In genomic region chr1:121430183-121430937, GRCm38 (mm10) we compare ENCODE assay signal across 8 mouse cellular contexts. TPM values are rescaled to one million over a fixed set of nuclear protein-coding genes. Genes with fewer than 3 reads are reported as not detected.
DNase-seq lines count a peak whose midpoint lies in the region; ATAC-seq and TF ChIP-seq lines count a peak whose summit lies in the region.

No protein-coding gene starts in this region.

- 7% methylated on average over 6 of the region's 6 CpGs for WGBS in cerebellum, adult 2 months

- H3K27me3 ChIP-seq in cerebellum, adult 2 months (ENCODE audit: control insufficient read depth, insufficient read depth, low read length), result no peaks in the 10 kb centered on the region
- H3K27me3 ChIP-seq in myocyte (ENCODE audit: control insufficient read depth, insufficient read depth, insufficient read length), result no peaks in the 10 kb centered on the region

- no peak overlapping the region for H3K27ac ChIP-seq in cerebellum, adult 2 months (ENCODE audit: insufficient read depth, low read length)

- no peaks in the 10 kb centered on the region; the same call in none of the 2 replicates for H3K4me1 ChIP-seq in cerebellum, adult 2 months (ENCODE audit: control insufficient read depth, insufficient read depth, low read length)

- ATAC-seq in inflammation-experienced regulatory T-cells, adult 6 months, result peak; percentile 10
- ATAC-seq in megakaryocyte progenitor cell, adult 5-6 weeks (replicated peaks; ENCODE audit: poor library complexity), result no peak; the same call in 1 of the 2 replicates

- H3ac ChIP-seq in myocyte (ENCODE audit: control insufficient read depth, insufficient read length), result peak overlapping the region; percentile 7

- H3K4me2 ChIP-seq in myocyte (ENCODE audit: low read depth), result peak overlapping the region; percentile 93

- peaks cover 12% of the 10 kb centered on the region for H3K79me2 ChIP-seq in myocyte (ENCODE audit: control insufficient read depth, insufficient read depth)

- H3K4me3 ChIP-seq in cerebellum, adult 2 months (replicated peaks; ENCODE audit: insufficient read depth, low read depth, low read length), result peak overlapping the region; percentile 91
- peak overlapping the region; percentile 88 for H3K4me3 ChIP-seq in myocyte

- H3K36me3 ChIP-seq in myocyte (ENCODE audit: control insufficient read depth, insufficient read depth), result no peaks in the 10 kb centered on the region

- DNase-seq in cerebellum, adult 2 months, result peak in 1 of 2 experiments; percentile 20
- no peak for DNase-seq in cerebellum, postnatal 4 days (ENCODE audit: low spot score in 2 of 2)
- DNase-seq in Muller cell, postnatal 12 days (ENCODE audit: inconsistent ontology term), result peak; percentile 56
- DNase-seq in gastrocnemius, adult 8-10 months (ENCODE audit: low spot score in 2 of 2), result peak; percentile 29 to 38
- no peak for DNase-seq in T-cell, adult 2 months (ENCODE audit: low spot score)

- TF ChIP-seq POLR2A in cerebellum, adult 2 months (IDR thresholded peaks at IDR 0.05; ENCODE audit: borderline replicate concordance, insufficient read depth, low read length), result no peak
- no peak for TF ChIP-seq POLR2A in myocyte (IDR thresholded peaks at IDR 0.05; ENCODE audit: insufficient read length, low read depth)

- no peak for TF ChIP-seq CTCF in cerebellum, adult 2 months (IDR thresholded peaks at IDR 0.05; ENCODE audit: borderline replicate concordance, insufficient read depth, low read depth, low read length)

TF ChIP-seq in myocyte, 11 proteins besides CTCF, POLR2A, EP300 and RAD21:
- TF ChIP-seq TCF12 (IDR thresholded peaks at IDR 0.05; ENCODE audit: insufficient read depth, poor library complexity, severe bottlenecking) (no peak), REST (IDR thresholded peaks at IDR 0.05; ENCODE audit: insufficient read depth, insufficient read length) (peak; percentile 27)

RNA-seq across cellular contexts. Expression of gene Ccdc93, which starts 0.5 kb away (rescaled TPM):
- polyA plus RNA-seq in cerebellum, adult 2 months (2012; rRNA removed), result 16.4 and 16.5 TPM in 2 replicates
- total RNA-seq in gastrocnemius, adult 8-10 months (2022), result 1 to 10 TPM; 6.8 to 9.4 (median 7.9) TPM
- polyA plus RNA-seq in inflammation-experienced regulatory T-cells, adult 6 months (2017; shearing (Covaris generic)), result 10 to 100 TPM; 16.2 to 18.5 (median 16.3) TPM
- polyA plus RNA-seq in myocyte (2012; fragmentation: generic; extraction: Trizol), result 5.2 TPM
- 13.3 and 17.0 TPM in 2 replicates for total RNA-seq in megakaryocyte progenitor cell, adult 5-6 weeks (2015)
- 26.3 and 31.4 TPM in 2 replicates for total RNA-seq in megakaryocyte progenitor cell, adult 5-6 weeks (2017)

Comparison
In these comparisons a context has a peak if more than half of its experiments do, and no peak if none do; other contexts are left out.
1. DNase-seq: peak in Muller cell, postnatal 12 days (single experiment) and gastrocnemius, adult 8-10 months (2 of 2); none in cerebellum, postnatal 4 days (0 of 2) and T-cell, adult 2 months (single experiment).